Mouse (Mus musculus) sigmoid colon, adult 10 weeks (tissue): ENCODE measurements around the gene Slc41a3. TPM values are rescaled to one million over a fixed set of nuclear protein-coding genes. Genes with fewer than 3 reads are reported as not detected.

Experiments used
- polyA plus RNA-seq: library from polyadenylated mRNA; stranded (reverse); fragments of 350-450 nt; fragmentation: Illumina TruSeq; extraction: RNeasy Lipid Tissue Mini Kit (QIAGEN cat#74804); gene quantifications from one replicate; pipeline ENCODE4 v1.2.3, GENCODE M21; 2014; ENCODE audit warnings: low read depth, low replicate concordance

The Slc41a3 gene
- polyA plus RNA-seq, result 0.19 TPM

DNA sequence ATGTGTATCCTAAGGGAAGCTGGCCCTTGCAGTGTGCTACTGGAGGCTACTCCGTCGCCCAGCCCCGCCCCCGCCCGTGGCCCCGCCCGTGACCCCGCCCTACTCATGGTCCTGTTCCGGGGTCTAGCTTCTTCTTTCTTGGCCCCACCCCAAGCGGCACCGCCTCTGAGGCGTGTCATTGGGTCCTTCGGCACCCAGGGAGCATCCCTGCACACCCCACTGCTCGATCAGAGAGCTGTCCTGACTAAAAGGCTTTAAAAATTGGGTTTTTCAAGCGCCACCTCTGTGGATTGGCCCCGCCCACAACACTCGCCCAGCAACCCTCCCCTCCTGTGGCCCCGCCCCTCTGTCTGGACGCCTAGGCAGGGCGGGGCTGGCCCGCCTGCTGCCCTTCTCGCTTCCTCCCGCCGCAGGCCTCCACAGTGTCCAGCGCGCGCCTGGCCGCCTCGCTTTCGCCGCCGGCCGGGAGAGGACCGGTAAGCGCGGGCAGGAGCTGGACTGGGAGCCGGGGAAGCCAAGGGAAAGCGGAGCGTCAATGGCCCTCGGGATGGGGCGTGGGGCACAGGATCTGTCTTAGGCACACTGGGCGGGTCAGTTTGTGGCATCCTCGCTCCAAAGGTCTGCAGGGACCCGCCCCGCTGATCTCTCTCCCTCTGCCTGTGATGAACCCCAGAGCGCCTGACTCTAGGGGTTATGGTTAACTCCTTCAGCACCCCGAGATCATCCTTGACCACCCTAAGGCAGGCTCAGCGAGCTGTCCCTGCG, at the start of gene Slc41a3:
Slc41a3 (plus strand) TSS at position 193 of the 765 bp plus-strand sequence.

Other genes starting within 250 kb of the Slc41a3 start
- gene Zxdc, start 235.2 kb upstream of the Slc41a3 start, polyA plus RNA-seq, result 10.2 TPM
- gene Cfap100, start 175.9 kb upstream of the Slc41a3 start, polyA plus RNA-seq, result not detected
- gene Klf15, start 142.1 kb upstream of the Slc41a3 start, polyA plus RNA-seq, result 0.98 TPM
- gene Aldh1l1, start 118.3 kb upstream of the Slc41a3 start, polyA plus RNA-seq, result 8.2 TPM